Mouse (Mus musculus): ENCODE results near the gene Klhl2.

DNA sequence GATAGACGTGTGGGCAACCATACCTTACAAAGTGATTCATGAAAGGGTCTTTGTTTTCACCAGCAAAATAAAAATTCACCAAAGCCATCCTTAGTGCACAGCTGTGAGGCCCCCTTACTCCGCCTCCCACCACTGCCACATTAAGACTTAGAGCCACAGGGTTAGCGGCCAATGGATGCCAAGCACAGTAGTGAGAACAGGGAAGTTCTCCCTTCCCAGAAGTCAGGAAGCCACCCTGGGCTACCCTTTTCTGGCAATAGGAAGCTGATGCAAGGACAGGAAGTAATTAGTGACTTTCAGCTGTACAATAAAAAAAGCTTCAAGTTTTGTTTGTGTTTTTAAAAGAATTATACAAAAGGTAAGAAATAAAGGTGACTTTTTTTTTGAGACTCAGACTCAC, 18.2 kb downstream of the Klhl2 start:
- TF ChIP-seq CTCF (IDR thresholded peaks at IDR 0.05; ENCODE audit: low read depth, low read length) (no peak), POLR2A (IDR thresholded peaks at IDR 0.05; ENCODE audit: borderline replicate concordance, low read depth, low read length) (no peak)

Data from bone marrow macrophage, adult 2 months (primary cell).